10 mouse cellular contexts compared by ENCODE assay signal in the genomic region with DNA sequence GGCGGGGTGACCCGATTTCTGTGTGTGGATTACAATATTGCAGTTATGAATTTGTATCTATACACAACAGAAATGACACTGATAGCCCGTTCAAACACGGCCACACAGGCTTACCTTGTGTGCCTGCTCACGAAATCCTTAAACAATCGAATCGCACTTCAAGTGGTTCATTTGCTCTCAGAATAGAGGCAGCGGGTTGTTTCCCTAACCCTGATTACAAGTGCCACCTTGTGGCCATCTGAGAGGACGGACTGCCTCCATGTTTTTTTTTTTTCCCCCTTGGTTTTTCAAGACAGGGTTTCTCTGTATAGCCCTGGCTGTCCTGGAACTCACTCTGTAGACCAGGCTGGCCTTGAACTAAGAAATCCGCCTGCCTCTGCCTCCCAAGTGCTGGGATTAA.
DNase-seq lines count a peak whose midpoint lies in the region; ATAC-seq lines count a peak whose summit lies in the region.
"Had no signal": no experiment of that assay in that cellular context is flagged by ENCODE, and none has a peak within 500 bp of the region (broad histone marks: within the 10 kb centered on the region; RNA-seq: fewer than 3 reads in every experiment).

No protein-coding gene starts in this region.

- peak overlapping the region; percentile 46 for H3K4me2 ChIP-seq in heart, embryonic 16.5 days (ENCODE audit: low read depth, low read length)
- H3K4me2 ChIP-seq in liver, embryonic 12.5 days, result peak overlapping the region; percentile 47
- H3K4me2 ChIP-seq in intestine, embryonic 16.5 days (ENCODE audit: low read depth, low read length), result no peak overlapping the region
- H3K4me2 ChIP-seq: embryonic facial prominence, embryonic 12.5 days; limb, embryonic 15.5 days had no signal

- no peaks in the 10 kb centered on the region for H3K36me3 ChIP-seq in heart, embryonic 16.5 days (ENCODE audit: control insufficient read depth, insufficient read depth)
- H3K36me3 ChIP-seq in liver, embryonic 12.5 days, result no peaks in the 10 kb centered on the region
- H3K36me3 ChIP-seq in intestine, embryonic 16.5 days (ENCODE audit: control insufficient read depth, insufficient read depth, low read length), result no peaks in the 10 kb centered on the region

- H3K9ac ChIP-seq in heart, embryonic 16.5 days (ENCODE audit: low read length), result no peak overlapping the region
- H3K9ac ChIP-seq in liver, embryonic 12.5 days, result no peak overlapping the region
- H3K9ac ChIP-seq in intestine, embryonic 16.5 days (ENCODE audit: low read depth, low read length), result no peak overlapping the region
- H3K9ac ChIP-seq: embryonic facial prominence, embryonic 12.5 days; limb, embryonic 15.5 days had no signal

- no peak overlapping the region; the same call in 1 of the 2 replicates for H3K4me3 ChIP-seq in heart, embryonic 16.5 days (ENCODE audit: low read length)
- no peak overlapping the region for H3K4me3 ChIP-seq in liver, embryonic 12.5 days
- H3K4me3 ChIP-seq in intestine, embryonic 16.5 days (ENCODE audit: low read length), result no peak overlapping the region
- H3K4me3 ChIP-seq: embryonic facial prominence, embryonic 12.5 days; limb, embryonic 15.5 days had no signal

- no peak for ATAC-seq in heart, embryonic 16.5 days (replicated peaks; ENCODE audit: extremely low read depth, insufficient read depth, low FRiP score)
- ATAC-seq in liver, embryonic 12.5 days, result no peak
- ATAC-seq in intestine, embryonic 16.5 days, result no peak

- H3K4me1 ChIP-seq in heart, embryonic 16.5 days (ENCODE audit: control insufficient read depth, insufficient read depth, low read length), result peaks cover 28% of the 10 kb centered on the region
- H3K4me1 ChIP-seq in liver, embryonic 12.5 days, result peaks cover 43% of the 10 kb centered on the region
- 0 out of 2 replicates have a peak, but pooled peaks cover 4% of the 10 kb centered on the region for H3K4me1 ChIP-seq in intestine, embryonic 16.5 days (ENCODE audit: control insufficient read depth, insufficient read depth, low read length)

- H3K27ac ChIP-seq in heart, embryonic 16.5 days (ENCODE audit: low read length), result peak overlapping the region; percentile 47
- no peak overlapping the region for H3K27ac ChIP-seq in liver, embryonic 12.5 days
- no peak overlapping the region for H3K27ac ChIP-seq in intestine, embryonic 16.5 days (ENCODE audit: low read length)
- H3K27ac ChIP-seq: embryonic facial prominence, embryonic 12.5 days had no signal

- H3K9me3 ChIP-seq in heart, embryonic 16.5 days (replicated peaks; ENCODE audit: control insufficient read depth, low read length), result no peaks in the 10 kb centered on the region
- H3K9me3 ChIP-seq in liver, embryonic 12.5 days (replicated peaks), result no peaks in the 10 kb centered on the region
- H3K9me3 ChIP-seq in intestine, embryonic 16.5 days (ENCODE audit: control insufficient read depth, low read length), result no peaks in the 10 kb centered on the region
- H3K9me3 ChIP-seq: embryonic facial prominence, embryonic 12.5 days; limb, embryonic 15.5 days had no signal

- H3K27me3 ChIP-seq in heart, embryonic 16.5 days (ENCODE audit: control insufficient read depth, insufficient read depth, low read length), result no peaks in the 10 kb centered on the region
- H3K27me3 ChIP-seq in liver, embryonic 12.5 days (replicated peaks), result no peaks in the 10 kb centered on the region
- H3K27me3 ChIP-seq in intestine, embryonic 16.5 days (replicated peaks; ENCODE audit: control insufficient read depth, insufficient read depth, low read length), result no peaks in the 10 kb centered on the region
- H3K27me3 ChIP-seq: embryonic facial prominence, embryonic 12.5 days; limb, embryonic 15.5 days had no signal

- DNase-seq in left cerebral cortex, postnatal 10 days (ENCODE audit: extremely low spot score in 1 of 2, low spot score in 2 of 2), result peak; percentile 60 to 61
- no peak for DNase-seq in left cerebral cortex, adult 8-10 months (ENCODE audit: low spot score in 2 of 2)
- peak; percentile 9 for DNase-seq in Muller cell, postnatal 12 days (ENCODE audit: inconsistent ontology term)
- peak; percentile 77 for DNase-seq in embryo, embryonic 11 days
- peak; percentile 23 for DNase-seq in retina, postnatal 7 days (ENCODE audit: low read depth, low spot score)

- intact Hi-C loops in left cerebral cortex, postnatal 10 days (cut with DNase I), result loop anchor here (1.0 kb wide), 1 partner anchor 57 kb away; no protein-coding TSS in a partner anchor

- 31% methylated on average over 10 of the region's 10 CpGs for WGBS in heart, embryonic 16.5 days
- 21% methylated on average over 10 of the region's 10 CpGs for WGBS in liver, embryonic 12.5 days (ENCODE audit: insufficient replicate concordance)
- 40% methylated on average over 10 of the region's 10 CpGs for WGBS in intestine, embryonic 16.5 days

Comparison
In these comparisons a context has a peak if more than half of its experiments do, and no peak if none do; other contexts are left out.
1. DNase-seq: peak in left cerebral cortex, postnatal 10 days (2 of 2), Muller cell, postnatal 12 days (single experiment), embryo, embryonic 11 days (single experiment) and retina, postnatal 7 days (single experiment); none in left cerebral cortex, adult 8-10 months (0 of 2).